Mouse (Mus musculus): ENCODE data around the gene Haus2.

Haus2 gene

GRCm38 (mm10) chr2:120619538-120619937 is 10.4 kb downstream of the Haus2 start:
- no peak for DNase-seq

- no peak for DNase-seq
Measured at GRCm38 (mm10) chr2:120622920-120623319, 13.7 kb downstream of the Haus2 start.

GRCm38 (mm10) chr2:120628076-120628865 is 19.1 kb downstream of the Haus2 start:
- no peak for DNase-seq

GRCm38 (mm10) chr2:120628886-120629735 is 19.9 kb downstream of the Haus2 start, which contains the start of gene Stard9:
Gene Stard9 (plus strand): TSS chr2:120629121.
- peak; percentile 99 for DNase-seq

GRCm38 (mm10) chr2:120630246-120630645 is 21.1 kb downstream of the Haus2 start:
- no peak for DNase-seq

GRCm38 (mm10) chr2:120630655-120631054 is 21.5 kb downstream of the Haus2 start:
- DNase-seq, result no peak

- no peak for DNase-seq
Measured at GRCm38 (mm10) chr2:120631521-120631920, 22.3 kb downstream of the Haus2 start.

GRCm38 (mm10) chr2:120631957-120632356 is 22.8 kb downstream of the Haus2 start:
- DNase-seq, result peak; percentile 50

- no peak for DNase-seq
Measured at GRCm38 (mm10) chr2:120640835-120641234, 31.7 kb downstream of the Haus2 start.

GRCm38 (mm10) chr2:120643836-120644235 is 34.7 kb downstream of the Haus2 start:
- DNase-seq, result peak; percentile 78

GRCm38 (mm10) chr2:120646777-120647176 is 37.6 kb downstream of the Haus2 start:
- peak; percentile 48 for DNase-seq

GRCm38 (mm10) chr2:120652256-120652924 is 43.2 kb downstream of the Haus2 start:
- no peak for DNase-seq

- no peak for DNase-seq
Measured at GRCm38 (mm10) chr2:120652925-120653284, 43.7 kb downstream of the Haus2 start.

GRCm38 (mm10) chr2:120654693-120655092 is 45.5 kb downstream of the Haus2 start:
- DNase-seq, result no peak

GRCm38 (mm10) chr2:120655905-120656304 is 46.7 kb downstream of the Haus2 start:
- DNase-seq, result no peak

- DNase-seq, result no peak
Measured at GRCm38 (mm10) chr2:120656711-120657110, 47.5 kb downstream of the Haus2 start.

- no peak for DNase-seq
Measured at GRCm38 (mm10) chr2:120658486-120658885, 49.3 kb downstream of the Haus2 start.

- DNase-seq, result no peak
Measured at GRCm38 (mm10) chr2:120659318-120659717, 50.1 kb downstream of the Haus2 start.

- DNase-seq, result no peak
Measured at GRCm38 (mm10) chr2:120660486-120661078, 51.4 kb downstream of the Haus2 start.

GRCm38 (mm10) chr2:120662766-120663165 is 53.6 kb downstream of the Haus2 start:
- no peak for DNase-seq

GRCm38 (mm10) chr2:120663491-120664154 is 54.4 kb downstream of the Haus2 start:
- DNase-seq, result no peak

- DNase-seq, result no peak
Measured at GRCm38 (mm10) chr2:120667446-120667845, 58.3 kb downstream of the Haus2 start.

All from kidney, postnatal 10 days (tissue).